Mouse (Mus musculus) macrophage (primary cell): Measurements from ENCODE around the gene Lpp. TPM values are rescaled to one million over a fixed set of nuclear protein-coding genes. Genes with fewer than 3 reads are reported as not detected.

ENCODE experiments used
- H3K27ac ChIP-seq: fragments of 350-480 bp; formaldehyde crosslinking; 2 replicates; pipeline ENCODE4 v1.9.0; 2021
- H3K36me3 ChIP-seq: fragments of 350-480 bp; formaldehyde crosslinking; 2 replicates; pipeline ENCODE4 v1.9.0; 2021; ENCODE audit errors: inconsistent target
- H3K4me3 ChIP-seq: fragments of 350-480 bp; formaldehyde crosslinking; 2 replicates; pipeline ENCODE4 v1.9.0; 2021; ENCODE audit errors: inconsistent target
- H3K79me2 ChIP-seq: fragments of 350-480 bp; formaldehyde crosslinking; 2 replicates; pipeline ENCODE4 v1.9.0; 2021; ENCODE audit errors: inconsistent target
- WGBS: methylation state at CpG from one replicate; pipeline ENCODE4 v1.1.7; 2026; ENCODE audit warnings: inconsistent platforms; ENCODE audit not compliant: missing documents; 5-methylcytosine and 5-hydroxymethylcytosine counted together
- polyA plus RNA-seq: library from polyadenylated mRNA; stranded (reverse); fragments of 250-400 nt; gene quantifications from 3 replicates; pipeline ENCODE4 v1.2.4, GENCODE M21; 2018; ENCODE audit warnings: inconsistent platforms

The Lpp gene
- polyA plus RNA-seq, 1 experiment from 2014 or later = 15.6 TPM

- 18% methylated on average over 11 of the region's 11 CpGs for WGBS
- no peak overlapping the region for H3K4me3 ChIP-seq
- H3K79me2 ChIP-seq = no peaks in the 10 kb centered on the region
- no peaks in the 10 kb centered on the region for H3K36me3 ChIP-seq
- H3K27ac ChIP-seq = peak overlapping the region; percentile 32
Measured at GRCm38 (mm10) chr16:24919349-24920012, 526.2 kb downstream of the Lpp start.

GRCm38 (mm10) chr16:24930070-24930469, 536.8 kb downstream of the Lpp start:
- no peak overlapping the region for H3K4me3 ChIP-seq
- H3K79me2 ChIP-seq = no peaks in the 10 kb centered on the region
- peak overlapping the region; percentile 99; the same call in 1 of the 2 replicates for H3K27ac ChIP-seq
- H3K36me3 ChIP-seq = no peaks in the 10 kb centered on the region

GRCm38 (mm10) chr16:24930621-24931020, 537.3 kb downstream of the Lpp start:
- 33% methylated on average over 5 of the region's 5 CpGs for WGBS
- H3K4me3 ChIP-seq = no peak overlapping the region
- H3K79me2 ChIP-seq = no peaks in the 10 kb centered on the region
- no peaks in the 10 kb centered on the region for H3K36me3 ChIP-seq
- peak overlapping the region; percentile 99 for H3K27ac ChIP-seq

- Histone ChIP-seq H3K36me3 (no peaks in the 10 kb centered on the region), H3K27ac (peak overlapping the region; percentile 99), H3K4me3 (no peak overlapping the region), H3K79me2 (no peaks in the 10 kb centered on the region)
- WGBS = 89% methylated on average over 3 of the region's 3 CpGs
Measured at GRCm38 (mm10) chr16:24932816-24933215, 539.5 kb downstream of the Lpp start.

GRCm38 (mm10) chr16:24933691-24934090, 540.4 kb downstream of the Lpp start:
- 18% methylated on average over 4 of the region's 4 CpGs for WGBS
- Histone ChIP-seq H3K79me2 (no peaks in the 10 kb centered on the region), H3K4me3 (no peak overlapping the region), H3K27ac (peak overlapping the region; percentile 99), H3K36me3 (no peaks in the 10 kb centered on the region)

- WGBS = 98% methylated on average over 9 of the region's 9 CpGs
- no peaks in the 10 kb centered on the region for H3K79me2 ChIP-seq
- H3K36me3 ChIP-seq = no peaks in the 10 kb centered on the region
- no peak overlapping the region for H3K4me3 ChIP-seq
- H3K27ac ChIP-seq = no peak overlapping the region
Measured at GRCm38 (mm10) chr16:24941306-24942160, 548.2 kb downstream of the Lpp start.

- no peak overlapping the region for H3K4me3 ChIP-seq
- WGBS = 71% methylated on average over 6 of the region's 6 CpGs
- H3K79me2 ChIP-seq = no peaks in the 10 kb centered on the region
- no peak overlapping the region for H3K27ac ChIP-seq
- no peaks in the 10 kb centered on the region for H3K36me3 ChIP-seq
Measured at GRCm38 (mm10) chr16:24943486-24944261, 550.4 kb downstream of the Lpp start.

- Histone ChIP-seq H3K4me3 (no peak overlapping the region), H3K79me2 (no peaks in the 10 kb centered on the region), H3K36me3 (no peaks in the 10 kb centered on the region), H3K27ac (no peak overlapping the region)
- 69% methylated on average over 1 of the region's 1 CpGs for WGBS
Measured at GRCm38 (mm10) chr16:24946356-24946755, 553.0 kb downstream of the Lpp start.

- H3K36me3 ChIP-seq = no peaks in the 10 kb centered on the region
- no peaks in the 10 kb centered on the region for H3K79me2 ChIP-seq
- H3K27ac ChIP-seq = no peak overlapping the region
- H3K4me3 ChIP-seq = no peak overlapping the region
- WGBS = 100% methylated on average over 1 of the region's 1 CpGs
Measured at GRCm38 (mm10) chr16:24947485-24947884, 554.2 kb downstream of the Lpp start.

- Histone ChIP-seq H3K27ac (no peak overlapping the region), H3K4me3 (no peak overlapping the region), H3K79me2 (no peaks in the 10 kb centered on the region), H3K36me3 (no peaks in the 10 kb centered on the region)
- 87% methylated on average over 3 of the region's 3 CpGs for WGBS
Measured at GRCm38 (mm10) chr16:24948091-24948690, 554.9 kb downstream of the Lpp start.

- Histone ChIP-seq H3K27ac (no peak overlapping the region), H3K36me3 (no peaks in the 10 kb centered on the region), H3K4me3 (no peak overlapping the region), H3K79me2 (no peaks in the 10 kb centered on the region)
- 97% methylated on average over 3 of the region's 3 CpGs for WGBS
Measured at GRCm38 (mm10) chr16:24949265-24949664, 556.0 kb downstream of the Lpp start.

GRCm38 (mm10) chr16:24950112-24950743, 556.9 kb downstream of the Lpp start:
- H3K27ac ChIP-seq = no peak overlapping the region
- H3K36me3 ChIP-seq = no peaks in the 10 kb centered on the region
- H3K79me2 ChIP-seq = no peaks in the 10 kb centered on the region
- 92% methylated on average over 6 of the region's 6 CpGs for WGBS
- no peak overlapping the region for H3K4me3 ChIP-seq

GRCm38 (mm10) chr16:24951909-24952308, 558.6 kb downstream of the Lpp start:
- H3K4me3 ChIP-seq = no peak overlapping the region
- WGBS = 96% methylated on average over 5 of the region's 5 CpGs
- H3K27ac ChIP-seq = no peak overlapping the region
- H3K79me2 ChIP-seq = no peaks in the 10 kb centered on the region
- H3K36me3 ChIP-seq = peaks cover 4% of the 10 kb centered on the region; the same call in 1 of the 2 replicates

GRCm38 (mm10) chr16:24955054-24955453, 561.7 kb downstream of the Lpp start:
- peaks cover 4% of the 10 kb centered on the region; the same call in 1 of the 2 replicates for H3K36me3 ChIP-seq
- no peaks in the 10 kb centered on the region for H3K79me2 ChIP-seq
- no peak overlapping the region for H3K4me3 ChIP-seq
- 97% methylated on average over 7 of the region's 7 CpGs for WGBS
- no peak overlapping the region for H3K27ac ChIP-seq
